In the genomic region with DNA sequence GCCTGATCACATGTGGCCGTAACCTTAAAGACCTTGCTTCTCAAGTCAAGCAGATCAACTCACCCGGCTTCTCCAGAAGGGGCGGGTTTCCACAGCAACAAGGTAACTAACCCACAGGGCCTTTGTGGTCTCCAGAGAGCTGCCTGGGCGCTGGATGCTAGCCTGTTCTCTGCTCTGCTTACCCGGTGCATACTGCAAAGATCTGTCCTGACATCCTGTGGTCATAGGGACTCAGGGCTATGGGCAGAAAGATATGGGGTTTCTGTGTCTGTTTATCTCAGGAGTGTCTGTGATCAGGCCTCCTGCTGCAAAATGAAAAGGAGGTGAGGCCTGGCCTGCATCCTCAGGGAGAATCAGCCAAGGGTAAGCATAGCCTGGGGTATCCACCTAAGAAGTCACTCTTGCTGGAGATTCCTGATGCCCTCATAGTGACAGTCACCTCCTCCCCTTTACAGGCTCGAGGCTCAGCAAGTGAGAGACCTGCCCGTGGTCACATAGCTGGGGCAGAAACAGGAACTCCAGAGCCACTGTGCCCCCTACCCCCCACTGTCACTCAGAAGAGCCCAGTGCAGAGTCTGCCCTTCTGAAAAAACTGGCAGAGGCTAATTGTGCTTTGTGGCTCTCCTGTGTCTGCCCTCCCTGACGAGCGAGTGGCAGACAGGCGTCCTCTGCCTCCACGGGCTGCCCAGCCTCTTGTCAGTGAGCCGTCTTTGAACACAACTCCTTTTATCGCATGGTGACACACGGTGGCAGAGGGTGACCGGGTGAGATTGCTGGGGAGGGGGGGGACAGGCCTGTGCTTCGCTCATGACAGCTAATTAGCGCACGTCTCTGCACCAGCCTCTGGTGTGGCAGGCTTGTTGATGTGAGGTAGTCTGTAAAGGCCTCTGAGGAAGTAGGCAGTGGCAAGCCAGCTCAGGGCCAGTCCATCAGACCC, we compare ENCODE assay signal across 8 mouse cellular contexts.
DNase-seq lines count a peak whose midpoint lies in the region; ATAC-seq and TF ChIP-seq lines count a peak whose summit lies in the region.

No protein-coding gene starts in this region.

- no peak for TF ChIP-seq CTCF in thymus, adult 2 months (IDR thresholded peaks at IDR 0.05; ENCODE audit: borderline replicate concordance, control insufficient read depth, extremely low read depth, insufficient read depth, low read length, poor library complexity)

- intact Hi-C loops in left cerebral cortex, postnatal 4 days (cut with DNase I): no loop called here

- H3K4me3 ChIP-seq in thymus, adult 2 months (ENCODE audit: control insufficient read depth, insufficient read depth, low read length): no peak overlapping the region
- peak overlapping the region; percentile 75 for H3K4me3 ChIP-seq in megakaryocyte, embryonic 14.5 days (replicated peaks)
- no peak overlapping the region for H3K4me3 ChIP-seq in stomach, embryonic 16.5 days (replicated peaks; ENCODE audit: low read length)

- H3K36me3 ChIP-seq in thymus, adult 2 months (ENCODE audit: control insufficient read depth, insufficient read depth, low read length): no peaks in the 10 kb centered on the region
- no peaks in the 10 kb centered on the region for H3K36me3 ChIP-seq in megakaryocyte, embryonic 14.5 days (replicated peaks; ENCODE audit: low read length)
- no peaks in the 10 kb centered on the region for H3K36me3 ChIP-seq in stomach, embryonic 16.5 days (ENCODE audit: control insufficient read depth, insufficient read depth, low read length)

- peak; percentile 83 for ATAC-seq in granulocyte monocyte progenitor cell, adult 5-6 weeks (replicated peaks; ENCODE audit: poor library complexity, severe bottlenecking)
- ATAC-seq in stomach, embryonic 16.5 days (ENCODE audit: insufficient read depth, low FRiP score): no peak; the same call in 1 of the 2 replicates

- peaks cover 52% of the 10 kb centered on the region for H3K4me1 ChIP-seq in thymus, adult 2 months (replicated peaks; ENCODE audit: control insufficient read depth, insufficient read depth, low read length)
- peaks cover 83% of the 10 kb centered on the region for H3K4me1 ChIP-seq in megakaryocyte, embryonic 14.5 days
- H3K4me1 ChIP-seq in stomach, embryonic 16.5 days (ENCODE audit: control insufficient read depth, insufficient read depth, low read length): peaks cover 67% of the 10 kb centered on the region

- H3K27me3 ChIP-seq in thymus, adult 2 months (ENCODE audit: control insufficient read depth, insufficient read depth, low read length): no peaks in the 10 kb centered on the region
- H3K27me3 ChIP-seq in megakaryocyte, embryonic 14.5 days (replicated peaks): peaks cover 12% of the 10 kb centered on the region
- H3K27me3 ChIP-seq in stomach, embryonic 16.5 days (ENCODE audit: control insufficient read depth, insufficient read depth, low read length): no peaks in the 10 kb centered on the region

- TF ChIP-seq POLR2A in thymus, adult 2 months (IDR thresholded peaks at IDR 0.05; ENCODE audit: control insufficient read depth, extremely low read depth, insufficient read depth, low read length, poor library complexity): no peak

- no peak overlapping the region for H3K4me2 ChIP-seq in stomach, embryonic 16.5 days (ENCODE audit: low read depth, low read length)

- 41% methylated on average over 18 of the region's 18 CpGs for WGBS in thymus, adult 2 months
- 58% methylated on average over 18 of the region's 18 CpGs for WGBS in stomach, embryonic 16.5 days

- H3K9me3 ChIP-seq in megakaryocyte, embryonic 14.5 days: no peaks in the 10 kb centered on the region
- no peaks in the 10 kb centered on the region for H3K9me3 ChIP-seq in stomach, embryonic 16.5 days (replicated peaks; ENCODE audit: control insufficient read depth, low read length)

- peak overlapping the region; percentile 89 for H3K27ac ChIP-seq in thymus, adult 2 months (ENCODE audit: control insufficient read depth, insufficient read depth, low read length)
- H3K27ac ChIP-seq in stomach, embryonic 16.5 days (ENCODE audit: low read length): peak overlapping the region; percentile 38; the same call in 1 of the 2 replicates

- H3K9ac ChIP-seq in stomach, embryonic 16.5 days (ENCODE audit: low read length): peak overlapping the region; percentile 38

- DNase-seq in thymus, adult 2 months: no peak
- DNase-seq in thymus, adult 18-20 months: no peak
- DNase-seq in layer of hippocampus, adult 11-12 months (ENCODE audit: low spot score): no peak
- DNase-seq in kidney, adult 9 months: no peak
- DNase-seq in left cerebral cortex, postnatal 4 days: no peak
